Mouse (Mus musculus) natural killer cell, adult 2 months (primary cell): Measurements from ENCODE around the gene Spen.
"Not testable (repeated sequence)": the region's sequence is repeated elsewhere in the genome, so short reads cannot be mapped to it uniquely, and the experiment has no call there.

ENCODE experiments used
- DNase-seq, 2 experiments: peaks; one replicate each; pipeline ENCODE4 v3.0.0; 2022; ENCODE audit warnings: low spot score in 2 of 2

Spen gene

DNA sequence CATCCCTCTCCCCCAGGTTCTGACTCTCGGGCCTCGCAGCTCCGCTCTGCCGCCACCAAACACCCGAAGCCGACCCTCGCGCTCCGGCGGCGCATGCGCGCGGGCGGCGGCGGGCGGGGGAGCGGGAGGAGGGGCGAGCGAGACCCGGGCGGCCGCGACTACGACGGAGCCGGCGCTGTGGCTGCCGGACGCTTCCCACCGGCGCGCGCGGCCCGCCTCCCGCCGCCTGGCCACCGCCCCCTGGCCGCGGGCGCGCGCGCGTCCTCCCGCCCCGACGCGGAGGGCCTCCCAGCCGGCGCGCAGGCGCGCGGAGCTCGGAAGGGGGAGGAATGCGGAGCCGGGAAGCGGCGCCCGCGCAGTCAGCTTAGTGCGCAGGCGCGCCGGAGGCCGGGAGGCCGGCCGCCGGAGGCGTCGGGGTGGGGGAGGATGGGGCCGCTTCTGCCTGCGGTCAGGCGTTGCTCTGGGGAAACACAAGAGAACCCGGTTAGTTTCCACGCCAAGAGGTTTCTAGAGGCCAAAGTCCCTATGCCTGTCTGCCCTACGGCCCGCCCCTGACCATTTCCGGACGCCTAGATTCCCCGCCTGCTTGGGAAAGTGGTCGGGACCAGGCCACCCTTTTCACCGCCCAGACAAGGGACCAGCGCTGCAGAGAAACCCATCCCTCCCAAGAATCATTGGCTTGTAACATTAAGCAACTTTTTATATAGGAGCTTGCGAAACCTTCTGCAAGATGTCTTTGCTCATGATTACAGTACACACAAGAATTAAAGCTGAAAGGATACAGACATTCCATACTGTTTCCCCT, at the start of gene Spen:
Gene Spen (minus strand): TSS at position 190 of the 805 bp plus-strand sequence.
- DNase-seq, result peak; percentile 89 to 90

DNA sequence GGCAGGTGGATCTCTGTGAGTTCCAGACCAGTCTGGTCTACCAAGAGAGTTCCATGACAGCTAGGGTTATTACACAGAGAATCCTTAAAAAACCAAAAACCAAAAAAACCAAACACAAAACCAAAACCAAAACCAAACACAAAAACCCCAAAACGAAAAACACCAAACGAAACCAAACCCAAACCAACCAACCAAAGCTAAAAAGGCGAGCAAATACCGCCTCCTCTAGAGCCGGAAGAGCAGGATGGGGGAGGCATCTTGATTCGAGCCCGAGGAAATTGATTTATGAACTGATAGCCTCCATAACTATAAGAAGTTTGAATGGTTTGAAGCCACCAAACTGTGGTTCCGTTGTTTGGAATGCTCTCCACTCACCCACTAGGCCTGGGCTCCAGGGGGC, 45.5 kb upstream of the Spen start:
- DNase-seq, result no peak

DNA sequence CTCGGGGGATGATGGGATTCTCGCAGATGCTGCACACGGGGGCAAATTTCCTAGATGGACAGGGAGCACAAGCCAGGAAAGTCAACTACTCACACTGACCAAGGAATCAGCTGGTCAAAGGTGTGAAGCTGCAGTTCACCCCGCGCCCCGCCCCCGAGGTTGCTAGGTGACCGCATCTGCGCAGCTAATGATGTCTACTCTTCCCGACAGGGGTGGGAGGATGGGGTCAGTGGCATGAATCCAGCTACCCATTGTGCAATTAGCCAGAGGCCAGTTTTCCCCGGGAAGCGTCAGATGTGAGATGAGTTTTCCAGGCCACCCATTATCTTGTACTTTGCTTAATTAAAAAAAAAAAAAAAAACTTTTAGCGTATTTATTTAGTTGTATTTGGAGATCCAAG, 42.7 kb upstream of the Spen start:
- DNase-seq, result no peak

DNA sequence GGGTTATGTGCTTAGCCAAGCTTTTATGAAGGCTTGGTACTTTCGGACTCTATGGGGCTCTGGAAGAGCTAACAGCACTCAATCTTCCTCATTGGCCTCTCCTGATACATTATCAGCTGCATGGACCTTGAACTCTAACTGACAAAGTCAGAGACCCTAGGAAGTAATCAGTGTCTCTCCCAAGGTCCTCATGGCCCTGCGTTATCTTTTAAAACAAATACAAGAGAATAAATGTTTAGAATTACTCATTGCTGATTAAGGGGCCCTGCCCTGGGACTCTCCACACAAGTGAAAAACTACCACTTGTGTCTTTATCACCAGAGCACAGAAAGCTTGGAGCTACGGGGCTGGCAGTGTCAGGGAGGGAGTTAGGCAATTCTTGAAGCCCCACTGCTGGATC, 40.4 kb upstream of the Spen start:
- DNase-seq, result no peak

DNA sequence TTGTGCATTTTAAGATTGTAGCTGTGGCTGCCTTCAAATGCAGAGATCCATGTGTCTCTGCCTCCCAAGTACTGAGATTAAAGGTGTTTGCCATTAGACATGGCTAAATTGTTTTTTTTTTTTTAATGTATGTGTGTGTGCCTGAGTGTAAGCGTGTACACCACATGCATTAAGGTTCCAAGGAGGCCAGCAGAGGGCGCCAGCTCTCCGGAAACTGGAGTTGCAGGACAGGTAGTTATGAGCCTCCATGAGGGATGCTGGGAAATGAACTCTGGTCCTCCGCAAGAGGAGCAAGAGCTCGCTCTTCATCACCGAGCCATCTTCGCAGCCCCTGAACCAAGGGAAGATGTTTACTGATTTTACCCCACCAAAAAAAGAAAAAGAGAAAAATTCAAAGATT, 38.5 kb upstream of the Spen start:
- no peak for DNase-seq

DNA sequence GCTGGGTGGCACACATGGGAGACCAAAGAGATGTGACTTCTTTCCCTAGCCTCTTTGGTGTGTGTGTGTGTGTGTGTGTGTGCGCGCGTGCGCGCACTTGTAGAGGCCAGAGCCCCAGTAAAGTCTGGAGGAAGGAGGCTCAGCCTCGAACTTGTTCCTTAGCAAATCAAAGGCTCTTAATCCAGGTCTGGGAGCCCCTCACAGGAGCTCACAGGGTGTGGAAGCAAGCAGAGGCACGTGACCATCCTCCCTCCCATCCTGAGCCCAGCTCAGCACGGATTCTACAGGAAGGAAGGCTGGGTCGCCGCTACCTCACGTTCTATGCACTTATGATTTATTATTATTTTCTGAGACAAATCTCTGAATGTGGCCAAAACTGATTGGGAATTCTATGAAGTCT, 38.0 kb upstream of the Spen start:
- no peak for DNase-seq

DNA sequence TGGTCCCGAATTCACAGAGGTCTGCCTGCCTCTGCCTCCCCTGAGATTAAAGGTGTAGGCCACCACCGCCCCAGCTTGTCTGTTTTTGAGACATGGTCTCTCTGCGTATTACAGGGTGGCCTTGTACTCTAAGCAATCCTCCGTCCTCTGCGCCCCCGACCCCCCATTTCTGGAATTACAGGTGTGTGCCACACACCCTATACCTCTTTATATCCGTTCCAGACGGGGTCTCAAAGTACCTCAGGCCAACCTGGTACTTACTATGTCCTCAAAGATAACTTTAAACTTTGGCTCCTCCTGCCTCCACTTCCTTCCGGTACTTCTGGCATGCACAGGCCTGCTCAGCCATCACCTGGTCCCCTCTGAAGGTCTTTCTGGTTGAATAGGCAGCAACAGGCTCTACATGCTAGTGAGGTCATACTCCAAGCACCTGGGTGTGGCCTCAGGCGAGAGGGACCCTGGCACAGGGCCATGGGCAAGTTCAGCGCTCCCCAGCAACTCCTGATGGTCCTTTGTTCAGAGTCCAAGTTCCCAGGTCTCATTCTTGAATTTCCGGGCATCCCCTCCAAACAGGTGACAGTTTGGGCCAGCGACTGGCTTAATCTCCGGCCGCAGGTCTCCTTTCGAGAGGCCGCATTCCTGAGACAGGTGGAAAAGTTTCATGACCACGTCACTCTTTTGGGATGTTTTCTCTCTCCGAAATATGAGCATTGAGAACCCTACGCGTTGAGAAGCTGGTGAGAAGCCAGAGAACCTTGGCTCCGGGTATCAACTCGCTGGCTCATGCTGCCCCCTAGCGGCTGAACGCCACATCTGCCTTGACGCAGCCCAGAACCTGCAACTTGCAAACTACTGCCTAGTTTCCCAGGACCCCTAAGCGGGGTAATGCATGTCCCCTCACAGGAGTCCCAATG, 36.6 kb upstream of the Spen start:
- peak; percentile 68 to 82 for DNase-seq

DNA sequence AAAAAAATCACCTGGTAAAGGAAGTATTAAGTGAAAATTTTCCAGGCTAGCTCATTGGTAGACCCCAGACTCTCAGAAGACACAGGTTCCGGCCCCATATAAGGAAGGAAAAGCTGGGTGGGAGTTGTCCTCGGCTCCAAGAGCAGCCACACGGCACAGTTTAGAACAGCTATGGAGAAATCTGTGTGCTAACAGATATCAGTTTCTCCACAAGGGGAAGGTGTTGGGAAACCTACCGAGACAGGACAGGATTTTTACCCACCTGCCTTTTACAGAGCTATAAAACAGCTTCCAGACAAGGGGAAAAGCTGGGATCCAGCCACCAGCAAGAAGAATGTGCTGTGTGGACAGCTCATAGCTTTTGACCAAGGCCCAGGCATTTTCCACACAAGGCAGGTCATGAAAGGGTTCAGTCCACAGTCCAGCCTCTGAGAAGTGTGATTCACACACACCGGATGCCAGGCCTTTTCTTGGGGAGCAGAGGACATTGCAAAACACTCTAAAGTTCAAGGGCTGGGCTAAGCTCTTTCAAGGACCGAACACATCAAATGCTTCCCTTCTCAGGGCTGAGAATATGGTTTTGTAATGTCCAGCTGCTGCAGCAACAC, 35.1 kb upstream of the Spen start:
- DNase-seq, result no peak

DNA sequence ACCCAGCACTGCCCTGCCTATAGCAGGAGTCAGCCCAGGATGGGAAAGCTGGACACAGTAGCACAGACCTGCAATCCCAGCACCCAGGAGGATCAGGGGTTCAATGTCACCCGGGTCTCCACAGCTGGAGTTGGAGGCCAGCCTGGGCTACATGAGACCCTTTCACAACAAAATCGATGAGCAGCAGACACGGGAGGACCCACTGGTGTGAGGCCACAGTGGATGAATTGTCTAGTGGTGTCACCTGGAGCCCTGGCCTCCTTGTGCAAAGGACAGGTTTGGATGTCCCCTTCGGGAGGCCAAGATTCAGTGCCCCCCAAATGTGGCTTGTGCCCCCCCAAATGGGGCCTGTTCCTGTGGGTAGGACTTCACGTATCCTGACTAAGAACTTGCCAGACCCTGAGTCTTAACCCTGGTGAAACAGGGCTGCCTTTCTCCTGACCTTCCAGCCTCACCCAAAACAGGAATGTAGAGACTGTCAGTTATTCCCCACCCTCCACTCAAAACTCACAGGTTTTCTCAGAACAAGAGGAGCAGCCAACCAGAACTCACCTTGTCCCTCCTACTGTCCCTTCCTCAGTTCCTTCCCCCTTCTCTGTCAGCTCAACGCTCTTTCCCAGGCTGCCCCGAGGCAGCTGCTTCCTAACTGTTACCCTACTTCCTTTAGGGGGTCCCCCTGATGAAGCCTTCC, 34.4 kb upstream of the Spen start:
- DNase-seq, result no peak

DNA sequence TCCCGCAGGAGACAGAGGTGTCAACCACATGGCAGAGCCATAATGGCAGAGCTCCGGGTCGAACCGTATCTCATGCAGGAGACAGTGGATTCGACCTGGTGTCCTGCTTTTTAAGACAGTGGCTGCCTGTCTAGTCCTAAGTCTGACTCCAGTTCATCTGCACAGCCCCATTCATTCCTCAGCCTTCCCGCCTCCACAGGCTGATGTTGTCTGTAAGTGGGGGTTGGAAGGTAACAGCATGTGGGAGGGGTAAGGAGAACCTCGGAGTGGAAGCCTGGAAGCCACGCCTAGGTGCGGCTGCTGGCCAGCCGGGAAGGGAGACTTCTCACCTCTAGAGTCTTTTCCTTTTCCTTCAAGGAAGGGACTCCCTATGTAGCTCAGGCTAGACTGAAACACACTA, 33.5 kb upstream of the Spen start:
- DNase-seq, result no peak

DNA sequence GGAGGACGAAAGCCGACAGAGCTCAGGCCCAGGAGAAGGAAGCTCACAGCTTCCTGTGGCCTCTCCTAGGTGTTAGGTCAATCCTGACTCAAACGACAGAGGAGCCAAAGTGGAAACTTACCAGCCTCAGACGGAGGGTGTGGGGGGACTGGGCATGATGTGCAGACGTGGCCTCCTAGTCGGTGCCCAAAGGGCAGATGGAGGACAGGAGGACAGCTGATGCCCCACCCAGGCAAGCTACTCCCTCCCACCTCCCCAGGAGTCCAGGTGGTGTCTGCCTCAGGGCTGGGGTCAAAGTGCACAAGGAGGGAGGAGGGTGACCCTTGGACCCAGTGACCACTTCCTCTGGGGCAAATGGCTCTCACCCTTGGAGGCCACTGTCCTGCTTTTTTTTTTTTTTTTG, 32.9 kb upstream of the Spen start:
- no peak for DNase-seq

DNA sequence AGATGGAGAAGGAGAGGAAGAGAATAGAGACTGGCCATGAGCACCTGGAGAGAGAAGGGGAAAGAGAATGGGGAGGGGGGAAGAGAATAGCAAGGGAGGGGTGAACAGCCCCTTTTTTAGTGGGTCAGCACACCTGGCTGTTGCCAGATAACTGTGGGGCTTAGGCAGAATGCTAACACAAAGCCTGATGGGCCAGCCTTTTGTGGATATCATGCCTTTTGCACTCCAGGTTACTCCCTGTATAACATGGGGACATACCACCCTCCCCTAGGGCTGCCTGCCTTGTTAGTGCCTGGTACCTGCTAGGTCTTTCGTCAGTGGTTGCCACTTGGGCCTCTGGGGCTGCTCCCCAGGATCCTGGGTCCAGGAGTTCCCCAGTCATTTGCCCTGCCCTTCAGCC, 32.4 kb upstream of the Spen start:
- no peak for DNase-seq

DNA sequence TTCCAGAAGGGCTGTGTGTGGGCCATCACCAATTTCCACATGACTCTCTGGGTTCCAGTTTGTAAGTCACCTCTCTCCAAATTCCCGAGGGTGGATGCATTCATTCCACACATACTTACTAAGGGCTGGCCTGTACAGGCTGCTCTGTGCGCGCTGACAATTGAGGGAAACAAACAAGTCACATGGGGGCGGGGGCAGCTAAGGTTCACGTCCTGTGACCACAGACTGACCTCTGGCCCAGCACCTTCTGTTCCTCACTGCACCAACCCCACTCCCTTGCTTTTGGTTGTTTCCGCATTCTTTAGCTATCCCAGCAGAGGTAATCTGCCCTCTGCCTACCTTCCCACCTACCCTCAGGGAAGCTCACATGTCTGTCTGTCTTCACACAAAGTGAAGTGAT, 31.6 kb upstream of the Spen start:
- DNase-seq, result no peak

DNA sequence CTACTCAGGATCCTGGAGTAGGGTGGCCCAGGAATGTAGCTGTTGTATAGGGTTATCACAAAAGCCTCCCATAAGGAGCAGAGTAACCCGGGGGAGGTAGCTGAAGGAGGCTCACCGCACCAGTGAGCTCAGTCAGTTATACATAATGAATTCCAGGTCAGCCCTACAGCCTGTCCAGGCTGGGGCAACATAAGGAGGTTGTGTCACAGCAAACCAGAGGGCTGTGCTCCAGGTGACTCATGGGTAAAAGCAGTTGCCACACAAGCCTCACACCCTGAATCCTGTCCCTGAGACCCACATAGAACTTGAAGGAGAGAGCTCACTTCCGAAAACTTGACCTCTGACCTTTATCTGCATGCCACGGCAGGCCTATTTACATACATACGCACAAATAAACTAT, 30.6 kb upstream of the Spen start:
- DNase-seq, result no peak

DNA sequence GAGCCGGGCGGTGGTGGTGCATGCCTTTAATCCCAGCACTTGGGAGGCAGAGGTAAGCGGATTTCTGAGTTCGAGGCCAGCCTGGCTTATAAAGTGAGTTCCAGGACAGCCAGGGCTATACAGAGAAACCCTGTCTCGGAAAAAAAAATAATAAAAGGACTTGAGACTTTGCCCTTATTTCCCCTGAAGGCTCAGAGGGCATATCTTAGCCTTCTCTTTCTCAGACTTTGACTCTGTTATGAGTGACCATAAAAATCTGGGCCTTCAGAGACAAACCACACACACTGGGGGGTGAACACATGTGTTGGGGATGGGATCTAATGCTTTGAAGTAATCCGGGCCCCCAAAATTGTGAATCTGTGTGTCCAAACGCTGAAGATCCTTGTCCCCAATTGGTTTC, 28.8 kb upstream of the Spen start:
- DNase-seq, result not testable (repeated sequence)

DNA sequence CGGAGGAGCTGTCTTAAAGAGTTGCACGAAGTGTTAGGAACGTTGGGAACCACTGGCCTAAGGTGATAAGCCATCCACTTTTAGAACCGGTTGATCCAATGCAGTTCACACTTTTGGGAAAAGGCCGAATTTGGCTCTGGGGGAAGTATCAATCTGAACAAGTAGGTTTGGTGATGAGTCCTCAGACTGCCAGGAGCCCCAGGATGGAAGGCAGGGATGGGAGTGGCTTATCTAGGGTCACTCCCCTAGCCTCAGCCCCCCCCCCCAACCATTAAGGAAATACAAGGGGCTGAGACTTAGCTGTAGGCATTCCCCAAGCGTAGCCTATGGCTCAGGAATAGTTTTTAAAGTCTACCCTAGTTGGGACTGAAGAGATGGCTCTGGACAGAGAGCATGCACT, 27.8 kb upstream of the Spen start:
- DNase-seq, result no peak

DNA sequence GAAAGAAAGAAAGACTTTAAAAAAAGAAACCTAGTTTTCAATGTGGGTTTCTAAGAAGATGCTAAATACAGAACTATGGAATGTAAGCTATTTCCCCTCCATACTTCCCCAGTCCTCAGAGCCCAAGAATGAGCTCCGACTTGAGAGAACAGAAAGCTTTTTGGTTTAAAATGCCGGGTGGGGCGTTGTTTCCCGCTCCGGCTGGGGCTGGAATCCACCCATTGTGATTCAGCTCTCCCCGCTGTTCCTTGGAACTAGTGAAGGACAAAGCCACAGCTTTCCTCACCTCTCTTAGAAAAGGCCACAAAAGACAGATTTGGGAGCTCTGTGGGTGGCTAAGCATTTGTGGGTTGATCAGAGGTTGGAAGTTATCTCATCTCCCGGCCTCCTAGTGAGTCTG, 26.9 kb upstream of the Spen start:
- no peak for DNase-seq

DNA sequence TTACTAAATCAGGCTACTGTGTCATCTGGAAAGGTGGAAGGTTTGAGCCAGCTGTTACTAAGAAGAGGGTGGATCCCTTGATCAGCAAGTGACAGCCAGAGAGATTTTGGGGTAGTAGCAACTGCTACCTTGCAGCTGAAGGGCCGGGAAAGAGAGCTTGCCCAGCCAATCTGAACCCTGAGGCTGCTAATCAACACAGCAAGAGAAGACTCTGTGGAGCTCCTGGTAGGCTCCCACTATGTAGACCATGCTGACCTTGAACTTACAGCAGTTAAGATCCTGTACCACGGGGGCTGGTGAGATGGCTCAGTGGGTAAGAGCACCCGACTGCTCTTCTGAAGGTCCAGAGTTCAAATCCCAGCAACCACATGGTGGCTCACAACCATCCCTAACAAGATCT, 26.3 kb upstream of the Spen start:
- no peak for DNase-seq

DNA sequence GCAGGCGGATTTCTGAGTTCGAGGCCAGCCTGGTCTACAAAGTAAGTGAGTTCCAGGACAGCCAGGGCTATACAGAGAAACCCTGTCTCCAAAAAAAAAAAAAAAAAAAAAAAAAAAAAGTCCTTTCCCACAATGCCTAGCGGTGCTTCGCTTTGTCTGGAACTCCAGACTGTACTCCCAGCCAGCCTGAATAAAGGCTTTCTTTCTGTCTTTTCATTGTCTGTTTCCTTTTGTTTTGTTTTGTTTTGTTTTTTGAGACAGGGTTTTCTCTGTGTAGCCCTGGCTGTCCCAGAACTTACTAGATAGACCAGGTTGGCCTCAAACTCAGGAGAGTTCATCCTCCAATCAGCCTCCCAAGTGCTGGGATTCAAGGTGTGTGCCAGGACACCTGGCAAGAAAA, 25.8 kb upstream of the Spen start:
- DNase-seq, result no peak

DNA sequence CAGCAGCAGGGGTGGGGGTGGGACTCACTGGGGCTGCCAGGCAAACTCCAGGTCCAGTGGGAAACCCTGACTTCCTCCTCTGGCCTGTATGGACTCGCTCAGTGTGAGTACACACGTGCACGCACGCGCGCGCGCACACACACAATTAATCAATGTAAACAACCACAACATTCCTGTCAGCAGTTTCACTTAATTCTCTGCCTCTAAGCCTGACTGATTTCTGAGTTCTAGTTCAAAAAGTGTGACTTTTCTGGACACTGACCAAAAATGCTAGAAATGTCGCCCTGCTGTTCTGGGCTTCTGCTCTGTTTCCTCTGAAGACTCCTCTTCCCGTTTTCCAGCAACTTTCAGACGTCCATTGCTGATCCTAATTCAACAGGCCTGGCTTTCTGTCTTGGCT, 23.9 kb upstream of the Spen start:
- DNase-seq, result no peak

DNA sequence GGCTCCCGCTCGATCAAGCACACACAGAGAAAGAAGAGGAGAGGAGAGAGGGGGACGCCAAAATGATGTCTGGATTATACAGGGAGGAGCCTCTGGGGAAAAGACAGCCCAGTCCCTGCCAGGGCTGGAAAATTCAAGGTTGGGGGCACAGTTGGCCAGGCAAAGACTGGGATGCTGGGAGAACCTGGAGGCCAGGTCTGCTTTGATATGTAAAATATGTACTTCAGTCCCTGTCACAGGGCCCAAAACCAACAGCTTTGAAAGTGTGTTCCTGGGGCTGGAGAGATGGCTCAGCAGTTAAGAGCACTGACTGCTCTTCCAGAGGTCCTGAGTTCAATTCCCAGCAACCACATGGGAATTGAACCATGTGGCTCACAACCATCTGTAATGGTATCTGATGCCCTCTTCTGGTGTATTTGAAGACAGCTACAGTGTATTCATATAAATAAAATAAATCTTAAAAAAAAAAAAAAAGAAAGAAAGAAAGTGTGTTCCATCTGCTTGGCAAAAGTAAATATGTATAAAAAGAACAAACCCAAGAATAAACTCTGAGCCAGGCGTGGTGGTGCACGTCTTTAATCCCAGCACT, 23.0 kb upstream of the Spen start:
- not testable (repeated sequence) for DNase-seq

DNA sequence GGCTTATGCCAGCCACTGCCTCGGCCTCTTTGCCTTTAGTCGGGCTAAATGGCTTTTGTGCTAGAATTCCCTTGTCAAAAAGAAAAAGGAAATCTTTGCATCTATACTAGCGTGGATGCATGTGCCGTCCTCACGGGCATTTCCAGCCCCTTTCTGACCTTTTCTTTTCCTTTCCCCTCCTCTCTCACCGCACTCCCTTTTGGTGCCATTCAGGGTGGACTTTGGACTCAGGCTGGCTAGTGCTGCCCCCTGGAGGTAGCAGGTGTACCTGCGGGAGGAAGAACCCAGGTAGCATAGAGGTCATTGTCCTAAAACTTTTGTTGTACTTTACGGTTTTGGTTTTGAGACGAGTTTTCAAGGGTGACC, 21.5 kb upstream of the Spen start:
- DNase-seq, result peak; percentile 83 to 85
